Mouse (Mus musculus) urinary bladder, postnatal 14 days (tissue): ENCODE results near the gene Elovl5.

ENCODE experiments used
- DNase-seq: peaks from one replicate; pipeline ENCODE4 v3.0.0; 2021; ENCODE audit warnings: low spot score

The Elovl5 gene

DNA sequence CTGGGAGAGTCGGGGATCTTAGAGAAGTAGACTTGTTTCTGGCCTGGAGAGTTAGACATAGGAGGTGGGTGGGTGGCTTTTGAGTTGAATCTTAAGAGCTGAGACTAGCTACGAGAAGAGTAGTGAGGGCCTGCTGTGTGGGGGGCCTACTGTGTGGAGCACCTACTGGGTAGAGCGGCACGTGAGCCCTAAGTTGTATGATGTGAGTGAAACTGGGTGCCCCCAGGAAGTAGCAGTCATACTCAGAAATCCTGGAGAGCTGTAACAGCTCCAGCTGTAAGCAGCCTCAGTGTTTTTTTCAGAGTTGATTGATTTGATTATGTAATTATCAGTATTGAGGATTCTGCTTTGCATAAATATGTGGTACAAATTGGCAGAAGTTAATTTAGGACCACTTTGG is 11.6 kb downstream of the Elovl5 start:
- DNase-seq: no peak

DNA sequence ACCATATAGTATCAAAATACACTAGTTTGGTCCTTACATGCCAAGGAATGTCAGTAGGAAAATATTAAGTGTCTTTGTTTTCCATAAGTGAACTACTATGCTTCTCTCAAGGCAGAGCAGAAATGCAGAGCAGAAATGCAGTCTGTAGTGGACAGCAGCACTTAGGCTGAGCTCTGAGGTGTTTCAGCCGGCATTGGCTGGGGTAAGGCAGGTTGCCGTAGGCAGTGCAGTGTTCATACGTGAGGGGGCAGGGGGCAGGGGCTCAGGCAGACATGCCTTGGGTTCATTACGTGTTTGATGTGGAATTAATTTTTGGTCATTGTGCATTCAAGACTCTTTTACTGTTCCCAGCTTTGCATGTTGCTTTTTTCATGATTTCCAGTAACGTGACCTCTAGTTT is 12.1 kb downstream of the Elovl5 start:
- DNase-seq: no peak

DNA sequence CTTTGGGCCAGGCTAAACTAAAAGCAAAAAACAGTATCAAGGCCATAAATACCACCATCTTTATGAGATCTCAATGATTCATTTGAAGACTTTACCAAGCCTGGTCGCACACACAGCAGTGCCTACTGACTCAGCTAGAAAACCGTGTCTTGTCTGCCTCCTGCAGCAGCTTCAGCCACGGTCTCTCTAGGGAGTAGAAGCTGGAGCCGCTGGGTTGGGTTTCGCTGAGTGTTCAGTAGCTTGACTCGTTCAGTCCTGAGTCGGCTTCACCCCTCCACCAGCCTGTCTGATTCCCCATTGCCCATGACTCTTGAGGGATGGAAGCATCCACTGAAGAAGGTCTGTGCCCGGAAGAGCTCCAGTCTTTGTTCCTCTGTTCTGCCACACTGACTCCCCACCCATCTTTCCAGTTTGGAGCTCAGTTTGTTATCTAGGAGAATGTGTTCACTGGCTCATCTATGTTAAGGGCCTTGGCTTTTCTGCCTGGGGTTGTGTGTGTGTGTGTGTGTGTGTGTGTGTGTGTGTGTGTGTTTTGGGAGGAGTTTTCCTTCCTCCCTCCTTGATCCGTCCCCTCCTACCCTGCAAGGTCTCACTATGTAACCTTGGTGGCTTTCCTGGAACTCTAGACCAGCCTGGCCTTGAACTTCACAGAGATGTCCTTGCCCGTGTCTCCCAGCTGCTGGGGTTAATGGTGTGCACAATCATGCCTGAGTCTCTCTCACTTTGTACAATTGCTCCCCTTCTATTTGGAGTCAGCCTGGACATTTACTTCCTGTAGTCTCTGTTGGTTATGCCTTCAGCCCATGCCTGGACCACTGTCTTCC is 13.1 kb downstream of the Elovl5 start:
- no peak for DNase-seq

DNA sequence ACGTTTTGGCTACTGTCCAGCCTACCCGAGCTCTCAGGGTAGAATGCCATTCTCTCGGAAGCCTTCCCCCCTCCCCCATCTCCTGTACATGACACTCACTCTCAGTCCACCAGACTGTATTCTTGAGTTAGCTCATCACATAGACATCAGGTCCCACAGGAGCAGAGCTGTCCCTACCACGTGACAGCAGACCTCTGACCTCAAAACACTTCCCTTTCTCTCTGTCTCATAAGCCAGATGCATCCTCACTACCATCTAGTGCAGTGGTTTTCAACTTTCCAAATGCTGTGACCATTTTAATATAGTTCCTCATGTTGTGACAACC is 13.7 kb downstream of the Elovl5 start:
- no peak for DNase-seq

DNA sequence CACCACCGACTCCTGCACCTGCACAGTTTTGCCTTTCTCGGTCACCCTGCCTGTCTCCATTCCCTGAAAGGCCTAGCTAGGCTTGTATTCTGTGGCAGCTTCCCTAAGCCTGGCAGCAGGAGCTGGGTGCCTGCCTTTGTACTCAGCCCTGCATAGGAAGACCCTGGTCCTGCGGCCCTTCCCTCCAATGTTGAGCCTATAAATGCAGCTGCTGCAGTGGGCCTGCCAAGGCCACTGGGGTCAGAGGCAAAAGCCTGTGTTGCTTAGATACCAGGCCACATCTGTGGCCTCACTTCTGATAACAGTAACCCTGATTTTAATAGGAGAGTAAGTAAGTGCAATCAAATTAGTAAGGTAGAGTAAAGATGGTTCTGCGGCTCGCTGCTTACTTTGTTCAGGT is 14.6 kb downstream of the Elovl5 start:
- no peak for DNase-seq

DNA sequence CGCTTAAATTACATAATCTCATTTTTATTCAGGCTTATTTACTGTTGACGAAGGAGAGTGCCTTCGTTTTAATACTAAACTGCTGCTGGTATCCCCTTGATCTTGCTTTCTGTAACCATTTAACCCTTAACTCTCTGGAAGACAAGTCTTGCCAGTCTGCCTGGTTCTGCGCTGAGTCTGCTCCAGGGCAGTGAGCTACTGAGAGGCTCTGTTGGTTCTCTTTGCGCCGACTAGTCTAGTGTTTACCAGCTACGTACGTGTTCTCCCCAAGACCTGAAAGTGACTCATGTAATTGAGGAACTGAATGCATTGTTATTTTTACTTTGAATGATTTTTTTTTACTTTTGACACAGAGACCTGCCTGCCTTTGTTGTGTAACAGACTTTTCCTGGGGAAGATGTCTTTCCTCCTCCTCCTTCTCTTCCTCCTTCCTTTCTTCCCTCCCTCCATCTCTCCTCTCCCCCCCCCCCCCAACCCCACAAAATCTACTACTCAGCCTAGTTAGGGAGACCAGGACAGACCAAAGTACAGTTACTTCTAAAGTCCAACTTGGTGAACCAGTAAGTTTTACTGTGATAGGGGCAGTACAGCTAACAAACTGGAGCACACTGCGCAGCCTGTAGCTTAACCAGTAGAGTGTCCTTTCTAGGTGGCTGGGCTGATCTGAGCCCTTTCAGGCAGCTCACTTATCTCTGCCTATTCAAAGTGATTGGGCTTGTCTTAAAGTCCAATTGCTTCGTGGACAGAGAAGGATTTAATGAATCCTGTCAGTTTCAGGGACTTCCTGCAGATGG is 18.9 kb downstream of the Elovl5 start:
- DNase-seq: peak; percentile 42

DNA sequence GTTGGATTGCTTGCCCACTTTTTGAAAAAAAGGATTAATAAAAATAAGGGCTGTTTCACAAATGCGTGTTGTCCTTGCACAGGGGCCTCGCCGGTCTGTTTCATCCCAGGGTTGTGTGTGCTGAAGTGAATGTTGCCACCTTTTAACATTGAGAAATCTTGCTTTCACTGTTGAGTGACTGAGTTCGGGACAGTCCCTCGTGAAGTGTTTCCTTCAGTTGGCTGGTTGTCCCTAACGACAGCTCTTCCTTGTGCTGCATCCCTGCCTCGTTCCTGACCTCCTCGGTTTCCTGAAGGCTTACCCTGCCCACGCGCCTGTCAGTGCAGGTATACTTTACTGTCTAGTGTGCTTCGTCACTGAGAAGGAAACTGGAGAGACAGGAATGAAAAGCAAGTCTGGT is 20.7 kb downstream of the Elovl5 start:
- no peak for DNase-seq

DNA sequence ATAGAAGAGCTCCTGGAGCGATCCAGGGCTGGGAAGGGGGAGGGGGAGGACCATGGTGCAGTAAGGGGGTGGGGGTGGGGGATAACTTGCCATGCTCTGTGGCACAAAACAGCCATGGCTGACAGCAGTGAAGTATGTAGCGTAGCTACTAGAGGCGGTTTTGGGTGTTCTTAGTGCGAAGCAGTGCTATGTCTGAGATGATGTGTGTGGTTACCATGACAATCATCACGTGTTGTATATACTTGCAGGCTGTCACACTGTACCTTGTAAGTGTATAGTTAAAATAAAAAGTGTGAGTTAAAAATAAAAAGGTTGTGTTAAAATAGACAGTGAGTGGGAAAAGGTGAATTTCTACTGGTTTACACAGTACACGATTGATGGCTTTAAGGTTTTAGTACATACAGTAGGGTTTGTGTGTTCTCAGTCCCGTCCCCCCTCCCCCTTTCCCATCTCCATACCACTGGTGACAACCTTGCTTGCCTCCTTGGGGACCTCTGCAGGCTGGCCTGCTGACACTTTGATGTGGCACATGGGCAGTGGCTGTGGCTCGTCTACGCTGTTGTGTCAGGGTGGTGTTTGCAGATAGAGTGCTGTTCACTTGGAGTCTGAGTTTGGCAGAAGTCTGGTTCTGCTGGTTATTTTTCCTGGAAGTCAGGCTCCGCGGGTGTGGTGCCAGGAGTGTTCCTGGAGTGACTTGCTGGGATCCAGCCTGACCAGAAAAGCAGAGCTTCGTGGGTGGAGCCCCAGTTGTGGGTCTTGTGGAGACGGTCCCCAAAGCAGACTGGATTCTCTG is 21.8 kb downstream of the Elovl5 start:
- peak; percentile 65 for DNase-seq

DNA sequence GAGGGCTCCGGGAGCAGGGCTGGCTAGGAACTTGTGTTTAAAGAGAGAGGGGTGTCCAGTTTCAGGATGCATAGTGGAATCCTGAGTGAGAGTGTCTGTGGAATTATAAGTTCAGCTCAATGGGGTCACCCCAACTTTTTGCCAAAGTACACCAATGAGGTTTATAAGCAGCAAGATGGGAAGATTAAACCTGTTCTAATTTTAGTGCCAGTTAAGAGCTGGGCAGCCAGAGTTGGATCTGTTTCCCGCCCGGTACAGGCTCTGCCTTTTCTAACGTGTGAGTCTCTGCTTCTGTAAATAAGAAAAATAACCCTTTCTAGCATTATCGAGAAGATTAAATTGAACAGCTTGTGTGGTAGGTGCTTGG is 22.4 kb downstream of the Elovl5 start:
- DNase-seq: no peak

DNA sequence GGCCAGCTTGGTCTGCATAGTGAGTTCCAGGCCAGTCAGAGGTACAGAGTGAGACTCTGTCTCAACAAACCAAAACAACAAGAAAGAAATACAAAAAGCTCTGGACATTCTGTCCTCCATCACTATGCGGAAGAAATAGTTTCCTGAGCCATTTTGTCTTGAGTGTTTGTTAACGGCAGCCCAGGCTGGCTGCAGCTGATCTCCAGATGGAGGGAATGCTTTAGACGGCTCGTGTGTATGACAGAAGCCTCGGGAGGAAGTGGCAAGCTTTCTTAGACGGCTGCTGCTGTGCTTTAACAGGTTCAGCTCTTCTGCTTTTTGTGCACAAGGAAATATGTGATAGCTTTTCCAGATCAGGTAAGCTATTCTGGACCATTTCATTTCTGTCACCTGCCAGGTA is 23.9 kb downstream of the Elovl5 start:
- no peak for DNase-seq

DNA sequence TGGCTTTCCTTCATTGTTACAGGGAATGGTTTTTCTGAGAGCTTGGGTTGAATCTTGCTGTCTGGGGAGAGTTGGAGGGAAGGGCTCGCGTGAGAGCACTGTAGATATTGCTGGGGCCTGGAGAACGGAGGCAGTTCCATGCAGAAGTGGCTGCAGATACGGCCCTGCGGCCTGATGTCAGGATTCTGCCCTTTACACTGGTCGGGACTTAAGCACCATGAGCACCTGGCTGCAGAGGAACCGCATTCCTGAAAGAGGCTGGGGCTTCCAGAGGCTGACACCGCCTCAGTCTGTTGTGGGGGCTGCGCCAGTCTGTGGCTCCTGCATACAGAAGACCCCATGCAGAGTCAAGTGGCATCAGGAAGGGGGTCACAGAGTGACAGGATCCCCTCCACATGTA is 24.7 kb downstream of the Elovl5 start:
- no peak for DNase-seq

DNA sequence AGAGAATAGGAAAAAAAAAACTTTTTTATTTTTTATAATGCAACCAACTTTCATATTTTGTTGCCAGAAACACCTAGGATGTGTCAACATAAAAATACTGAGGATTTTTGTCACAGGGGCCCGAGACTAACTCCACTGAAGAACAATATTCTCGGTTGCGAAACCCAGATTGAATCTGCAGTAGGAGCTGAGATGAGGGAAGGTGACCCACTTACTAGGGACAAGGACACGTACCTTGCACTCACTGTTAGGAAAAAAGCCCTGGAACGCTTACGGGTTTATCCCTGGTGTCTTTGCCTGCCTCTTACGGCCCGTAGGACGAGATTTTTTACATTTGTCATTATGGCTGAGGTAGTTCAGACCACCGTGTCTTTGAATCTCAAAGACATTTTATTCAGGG is 25.2 kb downstream of the Elovl5 start:
- DNase-seq: no peak

DNA sequence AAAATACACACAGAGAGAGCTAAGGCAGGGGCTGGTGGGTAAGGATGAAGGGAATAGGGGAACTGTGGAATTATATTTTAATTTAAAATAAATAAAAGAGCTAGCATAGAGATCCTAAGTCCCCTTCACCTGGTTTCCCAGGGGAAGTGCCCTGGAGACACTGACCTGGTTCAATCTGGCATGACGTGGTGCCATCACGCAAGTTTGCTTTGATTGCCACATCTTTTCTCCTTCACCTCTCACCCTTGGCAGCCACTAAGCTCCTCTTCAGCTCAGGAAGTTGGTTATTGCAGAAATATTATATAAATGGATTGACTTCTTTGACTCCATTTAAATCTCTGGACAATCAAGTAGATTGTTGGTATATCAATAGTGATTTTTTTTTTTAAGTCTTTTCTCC is 26.2 kb downstream of the Elovl5 start:
- DNase-seq: no peak

DNA sequence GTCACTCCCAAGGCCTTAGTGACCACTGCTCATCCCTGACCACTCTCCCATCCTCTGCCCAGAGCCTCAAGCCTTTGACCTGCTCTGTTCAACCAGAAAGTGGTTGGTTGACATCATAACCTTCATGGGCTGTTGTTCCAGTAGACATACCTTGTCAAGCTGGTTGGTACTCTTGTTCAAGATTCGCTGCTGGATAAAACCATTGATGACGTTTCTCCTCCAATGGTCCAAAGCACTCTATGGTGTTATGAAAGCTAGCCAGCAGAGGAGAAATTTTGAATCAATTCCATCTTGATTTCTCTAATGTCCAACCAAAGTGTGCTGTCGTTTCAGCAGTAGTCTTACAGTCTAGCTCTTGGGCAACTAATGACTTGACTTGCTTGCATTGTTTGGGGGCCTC is 27.0 kb downstream of the Elovl5 start:
- no peak for DNase-seq

DNA sequence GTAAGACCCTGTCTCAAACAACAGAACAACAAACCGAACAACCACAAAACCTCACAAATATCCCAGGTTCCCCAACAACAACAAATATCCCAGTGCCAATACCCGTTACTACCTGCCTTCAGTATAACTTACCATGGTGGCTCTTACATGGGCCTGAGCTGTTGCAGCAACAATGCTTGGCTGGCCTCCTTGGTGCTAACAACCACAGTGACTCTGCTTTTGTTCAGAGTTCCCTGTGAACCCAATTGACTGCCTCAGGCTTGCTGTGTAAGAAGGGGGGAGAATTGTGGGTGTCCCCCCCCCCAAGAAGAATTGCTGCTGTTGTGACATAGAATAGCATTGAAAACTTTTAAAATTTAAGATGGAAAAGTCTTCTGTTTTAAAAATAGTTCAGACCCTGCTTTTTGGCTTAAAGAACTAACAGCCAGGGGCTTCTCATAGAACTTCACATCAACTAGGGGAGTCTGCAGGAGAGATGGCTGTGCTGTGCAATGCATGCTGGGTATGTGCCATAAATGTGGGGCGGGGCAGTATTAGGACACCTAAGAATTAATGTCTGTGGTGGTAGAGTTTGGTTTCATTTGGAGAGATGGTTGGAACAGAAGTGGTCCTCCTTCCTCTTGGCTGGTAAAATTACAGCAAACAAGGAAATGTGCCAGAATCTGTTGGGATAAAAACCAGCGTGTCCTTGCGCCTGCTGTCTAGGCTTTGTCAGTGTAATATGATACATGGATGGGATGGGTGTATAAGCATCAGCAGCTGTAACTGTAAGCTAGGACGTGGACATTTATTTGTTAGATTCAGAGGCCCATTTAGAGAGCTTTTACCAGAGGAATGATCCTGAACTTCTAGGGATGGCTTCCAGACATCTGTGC is 28.9 kb downstream of the Elovl5 start:
- no peak for DNase-seq

DNA sequence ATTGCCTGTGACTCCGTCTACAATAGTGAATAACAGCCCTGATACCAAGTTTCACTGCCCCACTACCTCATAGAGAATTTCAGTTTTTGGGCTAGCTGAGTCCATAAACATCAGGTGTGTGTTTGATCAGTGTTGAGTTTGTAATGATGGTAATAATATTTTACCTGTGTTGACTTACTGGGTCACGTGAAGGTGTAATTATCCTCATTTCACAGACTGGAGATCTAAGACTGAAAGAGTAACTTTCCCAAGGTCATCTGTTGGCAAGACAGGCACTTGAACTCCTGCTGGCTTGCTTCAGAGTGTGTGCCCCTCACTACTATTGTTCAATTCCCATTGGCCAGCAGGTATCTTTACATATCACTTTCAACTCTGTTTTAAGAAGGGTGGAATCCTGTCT is 31.1 kb downstream of the Elovl5 start:
- DNase-seq: no peak

DNA sequence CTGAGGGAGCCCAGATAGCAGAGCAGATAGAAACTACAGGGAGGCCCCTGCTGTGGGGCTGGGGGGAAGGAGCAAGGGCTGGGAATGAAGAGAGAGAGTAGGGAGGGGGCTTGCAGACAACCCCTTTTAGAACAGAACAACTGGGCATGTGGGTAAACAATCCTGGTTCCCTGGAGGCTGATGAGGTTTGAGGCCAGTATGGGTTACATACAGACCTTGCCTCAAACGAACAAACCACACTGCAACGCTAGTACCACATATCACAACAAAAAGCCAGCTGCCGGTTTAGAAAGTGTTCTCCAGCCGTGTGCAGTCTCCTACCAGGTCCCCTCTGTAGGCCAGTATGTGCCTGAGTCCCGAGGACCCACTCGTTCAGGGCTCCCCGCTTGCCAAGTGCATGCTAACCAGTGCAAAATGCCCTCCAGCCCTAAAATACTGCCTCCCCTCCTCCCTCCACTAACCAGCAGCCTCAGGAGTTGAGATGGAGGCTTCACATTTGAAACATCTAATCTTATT is 32.6 kb downstream of the Elovl5 start:
- no peak for DNase-seq

DNA sequence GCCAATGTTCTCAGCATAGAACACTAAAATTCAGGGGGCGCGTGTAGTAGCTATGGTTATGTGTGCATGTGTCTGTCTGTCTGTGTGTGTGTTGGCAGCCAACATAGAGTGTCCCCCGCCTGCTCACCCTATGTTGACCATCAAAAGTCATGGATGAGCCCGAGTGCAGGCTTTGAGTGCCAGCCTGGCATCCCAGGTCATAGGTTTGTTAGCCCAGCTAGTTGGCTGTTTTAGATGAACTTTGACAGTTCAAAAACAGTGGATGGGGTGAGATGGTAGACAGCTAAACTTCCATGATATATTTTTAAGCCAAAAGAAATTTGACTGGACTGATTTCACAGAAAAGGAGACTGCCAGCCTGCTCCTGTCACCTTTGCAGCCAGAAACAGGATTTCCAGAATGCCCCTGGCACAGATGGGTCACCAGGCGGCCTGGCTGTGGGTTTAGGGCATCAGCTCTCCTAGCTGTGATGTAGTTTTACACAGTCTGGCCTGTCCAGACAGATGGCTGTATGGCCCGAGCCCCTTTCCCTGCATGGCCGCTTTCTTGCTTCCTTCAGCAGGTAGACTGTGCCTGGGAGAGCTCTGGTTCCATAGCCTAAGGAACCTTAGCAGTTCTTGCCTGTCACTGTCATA is 33.8 kb downstream of the Elovl5 start:
- DNase-seq: no peak

DNA sequence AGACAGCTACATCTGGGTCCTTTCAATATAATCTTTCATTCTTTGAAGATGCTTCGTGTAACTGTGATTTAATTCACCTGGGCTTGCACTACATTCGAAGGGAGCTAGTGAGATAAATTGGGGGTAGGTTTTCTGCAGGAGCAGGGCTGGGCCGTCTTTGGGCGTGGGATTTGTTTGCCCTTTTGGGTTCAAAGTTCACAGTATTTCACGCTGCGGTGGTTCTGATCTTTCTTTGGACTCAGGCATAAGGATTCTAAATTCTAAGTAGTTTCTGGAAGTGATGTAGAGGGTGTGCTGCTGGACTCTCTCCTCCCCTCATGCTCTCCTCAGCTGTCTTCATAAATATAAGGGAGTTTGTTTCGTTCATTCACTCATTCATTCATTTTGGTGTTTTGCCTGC is 34.8 kb downstream of the Elovl5 start:
- DNase-seq: no peak

DNA sequence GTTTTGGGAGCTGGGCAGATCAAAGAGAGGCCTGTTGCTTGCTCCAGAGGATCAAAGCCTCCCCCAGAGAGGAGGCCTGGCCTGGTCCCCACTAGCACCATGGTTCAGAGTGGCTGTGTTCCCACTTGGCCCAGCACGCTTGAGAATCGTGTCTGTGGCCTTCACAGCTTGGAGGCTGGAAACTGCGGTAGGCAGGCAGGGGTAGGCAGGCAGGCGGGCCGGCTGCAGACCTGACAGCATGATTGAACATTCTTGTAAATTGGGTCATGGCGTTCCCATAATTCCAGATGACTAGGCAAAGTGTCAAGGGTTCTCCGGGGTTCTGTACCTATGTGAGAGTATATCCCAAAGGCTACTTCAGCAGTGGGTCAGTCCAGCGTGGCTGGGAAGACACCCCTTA is 35.9 kb downstream of the Elovl5 start:
- DNase-seq: no peak

DNA sequence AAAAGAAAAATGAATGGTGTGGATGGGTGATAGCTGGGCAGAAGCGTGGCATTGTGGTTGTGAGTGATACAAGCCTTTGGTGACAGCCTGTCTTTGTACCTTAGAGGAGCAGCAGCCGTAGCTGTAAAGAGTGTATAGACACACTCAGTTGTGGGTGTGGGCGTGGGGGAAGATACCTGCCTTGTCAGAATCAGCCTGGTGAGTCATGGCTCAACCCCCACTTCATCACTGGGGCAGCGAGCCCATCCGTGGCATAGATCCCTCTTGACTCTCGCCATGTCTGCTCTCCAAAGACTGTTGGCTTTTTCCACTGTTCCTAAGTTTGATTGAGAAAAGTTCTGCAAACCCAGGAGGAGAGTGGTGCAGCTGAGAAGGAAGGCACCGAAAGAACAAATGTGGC is 37.3 kb downstream of the Elovl5 start:
- no peak for DNase-seq
